Mouse (Mus musculus) heart, embryonic 12.5 days (tissue): ENCODE data around the gene Zg16. TPM values are rescaled to one million over a fixed set of nuclear protein-coding genes. Genes with fewer than 3 reads are reported as not detected.
A peak's percentile ranks its signal among the peaks of the same experiment; 100 is the strongest.

Experiments used
- ATAC-seq: fragments of 200-750 bp; cut with Nextera tagmentation; 2 replicates; pipeline ENCODE4 v1.8.0; 2017; ENCODE audit warnings: moderate TSS enrichment, moderate library complexity; ENCODE audit not compliant: insufficient number of reproducible peaks, low FRiP score
- H3K27ac ChIP-seq: fragments of 300-500 bp; sonication (generic); 2 replicates; pipeline ENCODE4 v1.5.1; 2016; ENCODE audit warnings: mild to moderate bottlenecking, moderate library complexity; ENCODE audit not compliant: poor library complexity, severe bottlenecking
- H3K27me3 ChIP-seq: fragments of 300-500 bp; sonication (generic); replicated peaks from 2 replicates; pipeline ENCODE4 v1.6.1; 2016; ENCODE audit warnings: mild to moderate bottlenecking, moderate library complexity
- H3K36me3 ChIP-seq: fragments of 300-500 bp; sonication (generic); 2 replicates; pipeline ENCODE4 v1.6.1; 2016; ENCODE audit warnings: mild to moderate bottlenecking, moderate library complexity
- H3K4me1 ChIP-seq: fragments of 300-500 bp; sonication (generic); replicated peaks from 2 replicates; pipeline ENCODE4 v1.6.1; 2016; ENCODE audit warnings: mild to moderate bottlenecking
- H3K4me2 ChIP-seq: fragments of 300-500 bp; sonication (generic); 2 replicates; pipeline ENCODE4 v1.6.1; 2016; ENCODE audit warnings: mild to moderate bottlenecking, moderate library complexity
- H3K4me3 ChIP-seq: fragments of 300-500 bp; sonication (generic); 2 replicates; pipeline ENCODE4 v1.5.1; 2016; ENCODE audit warnings: mild to moderate bottlenecking
- H3K9ac ChIP-seq: fragments of 300-500 bp; sonication (generic); 2 replicates; pipeline ENCODE4 v1.6.1; 2016; ENCODE audit warnings: mild to moderate bottlenecking, moderate library complexity
- H3K9me3 ChIP-seq: fragments of 300-500 bp; sonication (generic); replicated peaks from 2 replicates; pipeline ENCODE4 v1.6.1; 2016; ENCODE audit warnings: mild to moderate bottlenecking, moderate library complexity
- WGBS: fragments of 180-500 bp; shearing (Covaris S2); methylation state at CpG from one replicate; pipeline ENCODE4 v1.1.7; 2016; 5-methylcytosine and 5-hydroxymethylcytosine counted together
- polyA plus RNA-seq: library from polyadenylated mRNA; unstranded; fragments of >200 nt; fragmentation: Nextera tagmentation; extraction: Ambion mirVana; gene quantifications from 2 replicates; pipeline ENCODE4 v1.2.1, GENCODE M21; 2016

Zg16 gene
- polyA plus RNA-seq, 1 experiment from 2014 or later, result not detected

DNA sequence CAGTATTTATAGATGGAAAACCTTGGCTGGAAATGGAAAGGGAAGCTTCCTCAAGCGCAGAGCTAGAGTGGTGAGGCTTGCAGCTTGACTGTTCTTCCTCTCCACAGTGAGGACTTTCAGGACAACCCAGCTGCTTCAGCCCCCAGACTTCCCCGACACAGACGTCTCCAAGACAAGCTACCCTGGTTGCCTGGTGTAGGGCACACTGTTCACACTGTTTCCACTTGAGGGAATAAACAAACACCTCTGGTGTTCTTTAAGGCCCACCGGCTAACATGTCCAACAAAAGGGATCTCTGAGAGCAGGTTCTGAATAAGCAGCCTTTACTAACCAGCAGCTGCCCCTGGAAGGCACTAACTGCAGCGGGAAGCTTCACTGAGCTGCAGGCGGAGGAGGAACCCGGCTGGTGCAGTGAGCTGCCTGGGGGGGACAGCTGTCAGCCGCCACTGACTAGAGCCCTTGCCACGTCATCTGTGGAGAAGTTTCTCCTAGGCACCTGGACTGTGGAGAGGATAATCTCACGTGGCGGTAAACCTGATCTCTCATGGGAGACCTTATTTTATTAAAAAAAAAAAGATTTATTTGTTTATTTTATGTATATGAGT, 29.3 kb upstream of the Zg16 start:
- Histone ChIP-seq H3K9me3 (no peaks in the 10 kb centered on the region), H3K4me3 (no peak overlapping the region), H3K9ac (no peak overlapping the region), H3K27ac (no peak overlapping the region), H3K4me1 (peaks cover 27% of the 10 kb centered on the region), H3K27me3 (peaks cover 12% of the 10 kb centered on the region), H3K36me3 (no peaks in the 10 kb centered on the region), H3K4me2 (no peak overlapping the region)
- 59% methylated on average over 11 of the region's 11 CpGs for WGBS
- no peak for ATAC-seq

DNA sequence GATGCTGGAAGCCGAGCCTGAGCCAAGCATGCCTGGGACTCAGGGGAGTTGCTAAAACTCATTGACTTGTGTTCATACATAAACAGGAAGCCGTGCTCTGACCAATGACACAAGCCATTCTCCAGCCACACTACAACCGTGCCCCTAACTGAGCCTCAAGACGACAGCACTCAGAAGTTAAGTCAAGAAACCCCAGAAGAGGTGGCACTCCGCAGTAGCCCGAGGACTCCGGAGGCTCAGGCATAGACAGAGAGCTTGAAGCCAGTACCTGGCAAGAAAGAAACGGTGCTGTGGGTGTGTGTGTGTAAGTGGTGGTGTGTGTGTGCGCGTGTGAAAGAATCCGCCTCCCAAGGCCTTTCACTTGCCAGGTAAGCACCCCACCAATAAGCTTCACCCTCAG, 27.8 kb upstream of the Zg16 start:
- H3K27ac ChIP-seq, result no peak overlapping the region
- H3K9ac ChIP-seq, result no peak overlapping the region
- no peak overlapping the region for H3K4me3 ChIP-seq
- H3K27me3 ChIP-seq, result no peaks in the 10 kb centered on the region
- H3K4me2 ChIP-seq, result no peak overlapping the region
- H3K36me3 ChIP-seq, result no peaks in the 10 kb centered on the region
- H3K4me1 ChIP-seq, result peaks cover 19% of the 10 kb centered on the region
- no peak for ATAC-seq
- 77% methylated on average over 11 of the region's 11 CpGs for WGBS
- H3K9me3 ChIP-seq, result no peaks in the 10 kb centered on the region

DNA sequence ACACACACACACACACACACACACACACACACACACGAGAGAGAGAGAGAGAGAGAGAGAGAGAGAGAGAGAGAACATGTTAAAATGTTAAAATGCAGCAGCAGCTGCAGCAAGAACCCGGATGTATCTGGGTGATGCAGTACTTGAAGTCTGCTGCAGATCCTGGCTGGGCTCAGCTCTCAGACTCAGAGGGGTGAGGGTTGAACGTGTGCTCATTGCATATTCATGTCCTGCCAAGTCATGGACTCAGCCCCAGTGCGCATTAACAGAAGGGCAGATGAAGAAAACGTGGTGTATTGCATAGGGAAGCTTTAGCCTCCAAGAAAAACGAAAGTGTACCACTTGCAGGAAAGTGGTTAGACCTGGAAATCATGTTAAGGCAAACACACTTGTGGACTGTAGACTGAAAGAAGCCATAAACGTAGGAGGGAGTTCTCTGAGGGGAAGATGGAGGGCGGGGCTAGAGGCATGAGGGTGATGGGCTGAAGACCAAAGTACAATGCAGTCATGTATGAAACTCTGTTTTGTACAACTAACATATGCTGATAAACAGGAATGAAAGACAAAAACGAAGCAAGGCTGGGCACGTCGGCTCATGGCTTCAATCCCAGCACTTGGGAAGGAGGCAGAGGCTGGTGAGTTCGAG, 26.6 kb upstream of the Zg16 start:
- no peaks in the 10 kb centered on the region for H3K9me3 ChIP-seq
- no peaks in the 10 kb centered on the region for H3K27me3 ChIP-seq
- H3K27ac ChIP-seq, result no peak overlapping the region
- peaks cover 15% of the 10 kb centered on the region for H3K4me1 ChIP-seq
- 50% methylated on average over 12 of the region's 12 CpGs for WGBS
- no peaks in the 10 kb centered on the region for H3K36me3 ChIP-seq
- H3K9ac ChIP-seq, result no peak overlapping the region
- no peak overlapping the region for H3K4me2 ChIP-seq
- H3K4me3 ChIP-seq, result no peak overlapping the region
- ATAC-seq, result no peak

DNA sequence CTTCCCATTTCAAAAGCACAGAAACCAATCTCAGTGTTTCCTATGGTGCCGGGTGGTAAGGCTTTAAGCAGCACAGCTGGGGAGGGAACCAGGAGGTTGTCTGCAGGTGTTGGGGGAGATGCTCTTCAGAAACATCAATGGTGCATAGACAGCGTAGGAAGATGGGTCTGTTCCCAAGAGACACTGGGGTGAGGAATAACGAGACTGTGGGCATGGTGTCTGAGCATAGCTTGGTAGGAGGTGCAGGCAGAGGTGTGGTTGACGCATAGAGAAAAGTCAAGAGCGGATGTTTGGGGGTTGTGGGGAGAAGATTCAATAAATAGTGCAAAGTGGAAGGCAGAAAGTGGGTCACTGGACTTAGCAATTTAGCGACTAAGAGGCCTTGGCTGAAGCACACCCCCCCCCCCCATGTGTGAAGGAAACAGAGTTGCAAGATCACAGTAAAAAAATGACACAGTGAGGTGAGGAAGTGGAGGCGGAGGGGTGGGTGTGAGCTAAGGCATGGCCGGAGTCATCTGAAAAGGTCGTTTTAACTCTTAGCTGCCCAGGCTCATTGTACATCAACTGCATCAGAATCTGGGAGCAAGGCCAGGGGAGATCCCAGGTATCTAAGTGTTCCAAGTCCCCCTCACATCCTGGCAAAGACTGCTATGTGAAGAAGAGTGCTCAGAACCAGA, 25.9 kb upstream of the Zg16 start:
- Histone ChIP-seq H3K27me3 (no peaks in the 10 kb centered on the region), H3K27ac (no peak overlapping the region), H3K4me1 (peaks cover 13% of the 10 kb centered on the region; the same call in 1 of the 2 replicates), H3K4me3 (no peak overlapping the region), H3K36me3 (no peaks in the 10 kb centered on the region), H3K4me2 (no peak overlapping the region), H3K9me3 (no peaks in the 10 kb centered on the region), H3K9ac (no peak overlapping the region)
- ATAC-seq, result no peak
- 38% methylated on average over 9 of the region's 9 CpGs for WGBS

DNA sequence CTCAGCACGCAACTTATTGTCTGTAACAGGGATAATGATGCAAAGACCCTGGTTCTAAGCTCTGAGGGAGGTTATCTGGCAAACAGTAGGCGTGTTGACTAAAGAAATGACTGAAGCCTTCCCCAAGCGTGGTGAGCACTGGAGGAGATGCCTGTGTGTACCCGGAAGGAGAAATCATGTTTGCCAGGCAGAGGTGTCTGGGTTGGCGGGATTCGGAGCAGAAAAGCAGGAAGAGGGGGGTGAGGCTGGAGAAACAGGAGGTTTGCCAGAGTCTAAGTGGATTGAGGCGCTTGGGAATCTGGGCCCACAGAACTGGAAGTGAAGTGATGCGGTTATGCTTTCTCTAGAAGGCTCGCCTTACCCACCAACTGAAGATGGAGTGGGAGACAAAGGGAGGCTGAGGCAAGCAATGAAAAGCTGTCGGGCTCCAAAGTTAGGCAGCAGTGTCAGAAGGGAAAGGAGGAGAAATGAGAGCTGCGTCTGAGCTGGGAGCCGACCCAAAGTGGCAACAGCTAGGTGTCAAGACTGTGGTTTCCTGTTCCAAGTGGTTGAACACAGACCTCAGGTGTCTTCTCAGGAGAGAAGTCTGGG, 25.2 kb upstream of the Zg16 start:
- no peaks in the 10 kb centered on the region for H3K9me3 ChIP-seq
- no peaks in the 10 kb centered on the region for H3K27me3 ChIP-seq
- peaks cover 8% of the 10 kb centered on the region; the same call in 1 of the 2 replicates for H3K4me1 ChIP-seq
- H3K9ac ChIP-seq, result no peak overlapping the region
- 70% methylated on average over 12 of the region's 12 CpGs for WGBS
- no peak overlapping the region for H3K4me2 ChIP-seq
- no peak for ATAC-seq
- H3K27ac ChIP-seq, result no peak overlapping the region
- no peaks in the 10 kb centered on the region for H3K36me3 ChIP-seq
- no peak overlapping the region for H3K4me3 ChIP-seq

DNA sequence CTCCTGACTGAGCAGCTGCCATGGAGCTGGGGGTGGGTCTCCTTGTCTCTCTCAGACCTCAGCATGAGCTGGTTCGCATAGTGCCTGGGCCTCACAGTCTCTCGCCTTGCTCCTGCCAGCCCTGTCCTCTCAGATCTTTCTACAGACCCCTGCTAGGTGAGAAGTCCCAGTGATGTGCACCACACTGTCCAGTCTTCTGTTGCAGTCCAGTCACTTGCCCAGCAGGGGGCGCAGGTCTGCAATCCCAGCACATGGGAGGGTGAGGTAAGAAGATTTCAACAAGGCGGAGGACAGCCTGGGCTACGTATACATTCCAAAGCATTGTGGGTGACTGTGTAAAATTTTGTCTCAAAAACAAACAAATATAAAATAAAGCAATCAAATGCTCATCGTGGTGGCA, 24.3 kb upstream of the Zg16 start:
- H3K9ac ChIP-seq, result no peak overlapping the region
- H3K9me3 ChIP-seq, result no peaks in the 10 kb centered on the region
- no peak overlapping the region for H3K4me3 ChIP-seq
- ATAC-seq, result no peak
- H3K27me3 ChIP-seq, result 0 out of 2 replicates have a peak, but pooled peaks cover 2% of the 10 kb centered on the region
- no peak overlapping the region for H3K27ac ChIP-seq
- no peak overlapping the region for H3K4me2 ChIP-seq
- H3K36me3 ChIP-seq, result no peaks in the 10 kb centered on the region
- H3K4me1 ChIP-seq, result peaks cover 8% of the 10 kb centered on the region; the same call in 1 of the 2 replicates
- WGBS, result 34% methylated on average over 6 of the region's 6 CpGs

DNA sequence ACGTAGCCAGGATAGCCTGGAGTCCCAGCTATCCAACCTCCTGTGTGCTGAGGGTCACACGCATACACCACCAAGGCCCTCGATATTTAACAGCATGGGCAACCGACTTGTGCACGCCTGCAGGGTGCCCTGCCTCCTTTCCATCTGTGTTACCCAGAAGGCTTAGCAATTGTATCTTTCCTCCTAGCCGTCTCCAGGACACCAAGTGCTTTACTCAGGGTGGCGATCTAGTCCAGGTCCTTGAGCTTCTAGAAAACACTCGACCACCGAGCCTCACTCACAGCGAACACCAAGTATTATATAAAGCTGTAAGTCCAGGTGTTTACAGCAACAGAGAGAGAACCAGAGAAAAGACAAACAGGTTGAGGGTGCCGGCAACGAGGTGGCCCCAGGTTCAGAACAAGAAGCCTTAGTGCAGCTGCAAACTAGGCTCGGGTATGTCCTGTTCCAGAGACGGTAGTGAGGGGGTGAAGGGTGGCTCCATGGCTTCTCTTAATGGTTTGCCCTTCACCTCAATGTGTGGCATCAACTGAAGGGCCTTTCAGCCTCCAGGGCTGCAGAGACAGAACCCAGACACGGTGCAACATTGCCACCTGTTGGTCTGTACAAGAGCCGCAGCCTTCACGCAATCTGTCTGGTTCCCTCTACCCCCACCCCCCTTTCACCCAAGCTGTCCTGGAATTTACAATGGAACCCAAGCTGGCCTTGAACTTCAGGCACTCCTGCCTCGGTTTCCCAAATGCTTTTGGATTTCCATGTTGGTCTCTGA, 23.3 kb upstream of the Zg16 start:
- Histone ChIP-seq H3K9ac (no peak overlapping the region), H3K36me3 (no peaks in the 10 kb centered on the region), H3K9me3 (no peaks in the 10 kb centered on the region), H3K27me3 (peaks cover 7% of the 10 kb centered on the region; the same call in 1 of the 2 replicates), H3K4me3 (no peak overlapping the region), H3K27ac (no peak overlapping the region), H3K4me1 (peaks cover 8% of the 10 kb centered on the region; the same call in 1 of the 2 replicates), H3K4me2 (no peak overlapping the region)
- no peak for ATAC-seq
- 49% methylated on average over 18 of the region's 18 CpGs for WGBS

DNA sequence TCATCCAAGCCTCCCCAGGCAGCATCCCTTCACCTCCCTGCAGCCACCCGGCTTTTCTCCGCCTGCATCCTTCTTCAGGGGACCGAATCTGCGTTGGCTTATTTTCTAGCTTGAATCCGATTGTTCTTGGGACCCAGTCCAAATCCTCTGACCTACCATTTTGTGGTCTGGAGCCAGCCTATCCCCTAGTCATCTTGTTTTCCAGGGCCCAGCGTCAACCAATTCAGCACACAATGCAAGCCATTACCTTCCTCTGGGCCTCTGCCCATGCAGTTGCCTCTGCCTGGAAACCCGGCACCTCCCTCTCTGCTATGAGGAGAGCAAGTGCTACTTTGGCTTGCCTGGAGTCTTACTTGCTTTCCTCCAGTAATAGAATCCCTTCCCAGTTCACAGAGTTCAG, 18.4 kb upstream of the Zg16 start:
- peaks cover 8% of the 10 kb centered on the region; the same call in 1 of the 2 replicates for H3K27me3 ChIP-seq
- WGBS, result 80% methylated on average over 7 of the region's 7 CpGs
- no peak overlapping the region for H3K4me2 ChIP-seq
- no peaks in the 10 kb centered on the region; the same call in 1 of the 2 replicates for H3K4me1 ChIP-seq
- H3K27ac ChIP-seq, result no peak overlapping the region
- no peak for ATAC-seq
- H3K36me3 ChIP-seq, result no peaks in the 10 kb centered on the region
- no peak overlapping the region for H3K9ac ChIP-seq
- no peaks in the 10 kb centered on the region for H3K9me3 ChIP-seq
- H3K4me3 ChIP-seq, result no peak overlapping the region

DNA sequence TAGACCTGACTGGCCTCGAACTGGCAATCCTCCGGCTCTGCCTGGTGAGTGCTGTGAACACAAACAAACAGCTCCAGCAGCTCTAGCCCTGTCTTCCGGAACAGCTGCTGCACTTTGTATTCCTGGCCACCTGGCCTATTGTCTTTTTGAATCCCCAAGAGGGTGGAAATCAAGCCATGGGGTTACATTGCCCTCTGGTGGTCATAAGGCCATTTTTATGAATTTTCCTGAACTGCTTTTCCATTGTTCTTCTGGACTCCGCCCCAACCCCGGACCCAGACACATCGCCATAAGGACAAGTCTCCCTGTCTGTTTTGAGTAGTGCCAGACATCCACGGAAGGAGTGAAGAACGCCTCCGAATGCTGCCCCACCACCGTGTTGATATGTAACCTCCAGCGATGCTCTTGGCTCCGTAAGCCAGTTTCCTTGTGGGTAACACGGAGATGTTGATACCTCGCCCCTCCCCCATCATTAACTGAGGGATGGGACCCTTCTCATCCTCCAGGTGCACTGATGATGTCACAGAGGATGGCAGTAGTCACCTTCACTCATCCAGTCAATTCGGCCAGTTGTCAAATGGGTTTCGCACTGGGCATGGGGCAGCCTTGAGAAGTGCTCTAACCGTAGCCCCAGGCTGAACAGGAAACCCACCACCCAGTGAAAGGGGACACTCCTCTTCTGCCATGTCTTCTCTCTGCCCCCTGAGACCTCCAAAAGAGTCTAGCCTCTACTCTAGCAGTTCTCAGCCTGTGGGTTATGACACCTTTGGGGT, 17.6 kb upstream of the Zg16 start:
- H3K27ac ChIP-seq, result no peak overlapping the region
- 15% methylated on average over 17 of the region's 17 CpGs for WGBS
- no peaks in the 10 kb centered on the region for H3K9me3 ChIP-seq
- peak overlapping the region; percentile 42; the same call in 1 of the 2 replicates for H3K9ac ChIP-seq
- H3K4me2 ChIP-seq, result peak overlapping the region; percentile 67
- no peaks in the 10 kb centered on the region for H3K36me3 ChIP-seq
- peak; percentile 50; the same call in 1 of the 2 replicates for ATAC-seq
- H3K4me1 ChIP-seq, result no peaks in the 10 kb centered on the region; the same call in 1 of the 2 replicates
- peak overlapping the region; percentile 43 for H3K4me3 ChIP-seq
- peaks cover 8% of the 10 kb centered on the region; the same call in 1 of the 2 replicates for H3K27me3 ChIP-seq

DNA sequence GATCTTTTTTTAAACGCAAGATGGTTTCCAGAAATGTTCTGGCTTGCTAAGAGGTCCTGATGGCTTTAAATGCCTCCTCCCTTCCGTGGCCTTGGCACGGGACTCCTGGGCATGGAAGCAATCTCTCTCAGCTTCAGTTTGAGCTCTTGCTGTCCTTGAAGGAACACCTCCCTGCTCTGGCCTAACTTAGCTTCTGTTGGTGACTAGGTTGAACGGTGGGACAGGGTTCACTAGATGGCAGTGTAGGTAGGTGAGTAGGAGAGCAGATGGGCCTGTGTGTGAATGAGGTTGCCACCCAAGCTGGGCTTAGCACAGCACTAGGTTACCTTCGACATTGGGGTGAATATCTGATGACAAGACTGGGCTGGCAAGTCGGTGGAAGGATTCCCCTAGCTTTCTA, 16.8 kb upstream of the Zg16 start:
- no peak overlapping the region for H3K4me3 ChIP-seq
- no peak overlapping the region for H3K27ac ChIP-seq
- no peak overlapping the region for H3K9ac ChIP-seq
- H3K4me1 ChIP-seq, result no peaks in the 10 kb centered on the region; the same call in 1 of the 2 replicates
- H3K9me3 ChIP-seq, result no peaks in the 10 kb centered on the region
- 59% methylated on average over 6 of the region's 6 CpGs for WGBS
- H3K27me3 ChIP-seq, result peaks cover 8% of the 10 kb centered on the region; the same call in 1 of the 2 replicates
- no peak; the same call in 1 of the 2 replicates for ATAC-seq
- H3K36me3 ChIP-seq, result no peaks in the 10 kb centered on the region
- no peak overlapping the region for H3K4me2 ChIP-seq
